Mouse (Mus musculus) stomach, embryonic 16.5 days (tissue): ENCODE data around the gene Fam172a. TPM values are rescaled to one million over a fixed set of nuclear protein-coding genes. Genes with fewer than 3 reads are reported as not detected.
"Not testable (repeated sequence)": the region's sequence is repeated elsewhere in the genome, so short reads cannot be mapped to it uniquely, and the experiment has no call there.

Experiments used
- ATAC-seq: fragments of 200-750 bp; cut with Nextera tagmentation; 2 replicates; pipeline ENCODE4 v1.8.0; 2017; ENCODE audit warnings: moderate number of reproducible peaks, moderate TSS enrichment; ENCODE audit not compliant: insufficient read depth, low FRiP score
- H3K27ac ChIP-seq: fragments of 300-500 bp; sonication (generic); 2 replicates; pipeline ENCODE4 v1.5.1; 2014; ENCODE audit warnings: low read length
- H3K27me3 ChIP-seq: fragments of 300-500 bp; sonication (generic); 2 replicates; pipeline ENCODE4 v1.6.1; 2014; ENCODE audit warnings: low read length, control low read depth, mixed read lengths; ENCODE audit not compliant: control insufficient read depth, insufficient read depth
- H3K36me3 ChIP-seq: fragments of 300-500 bp; sonication (generic); 2 replicates; pipeline ENCODE4 v1.6.1; 2014; ENCODE audit warnings: low read length; ENCODE audit not compliant: control insufficient read depth, insufficient read depth
- H3K4me1 ChIP-seq: fragments of 300-500 bp; sonication (generic); 2 replicates; pipeline ENCODE4 v1.6.1; 2014; ENCODE audit warnings: low read length, control low read depth, mixed read lengths; ENCODE audit not compliant: control insufficient read depth, insufficient read depth
- H3K4me2 ChIP-seq: fragments of 300-500 bp; sonication (generic); 2 replicates; pipeline ENCODE4 v1.6.1; 2014; ENCODE audit warnings: low read depth, low read length, mixed read lengths
- H3K4me3 ChIP-seq: fragments of 300-500 bp; sonication (generic); replicated peaks from 2 replicates; pipeline ENCODE4 v1.5.1; 2014; ENCODE audit warnings: mild to moderate bottlenecking, low read length
- H3K9ac ChIP-seq: fragments of 300-500 bp; sonication (generic); 2 replicates; pipeline ENCODE4 v1.6.1; 2014; ENCODE audit warnings: low read length
- H3K9me3 ChIP-seq: fragments of 300-500 bp; sonication (generic); replicated peaks from 2 replicates; pipeline ENCODE4 v1.6.1; 2016; ENCODE audit warnings: low read length, control low read depth; ENCODE audit not compliant: control insufficient read depth
- WGBS: fragments of 180-500 bp; shearing (Covaris S2); extraction: QIAGEN DNeasy Blood & Tissue Kit; methylation state at CpG from one replicate; pipeline ENCODE4 v1.1.7; 2014; 5-methylcytosine and 5-hydroxymethylcytosine counted together
- polyA plus RNA-seq: library from polyadenylated mRNA; unstranded; fragments of >200 nt; fragmentation: Nextera tagmentation; extraction: Ambion mirVana; gene quantifications from 2 replicates; pipeline ENCODE4 v1.2.1, GENCODE M21; 2015

Fam172a gene
- 23.2 and 25.6 TPM in 2 replicates for polyA plus RNA-seq

GRCm38 (mm10) chr13:77701733-77702132 lies at the start of gene Fam172a:
TSS of gene Fam172a (plus strand) at chr13:77702033.
- not testable (repeated sequence) for ATAC-seq, H3K36me3 ChIP-seq, H3K9me3 ChIP-seq, H3K27ac ChIP-seq, H3K9ac ChIP-seq, H3K4me3 ChIP-seq, H3K4me2 ChIP-seq, H3K4me1 ChIP-seq, H3K27me3 ChIP-seq
- WGBS = no CpG with 5 or more reads among the region's 6 CpGs

GRCm38 (mm10) chr13:77688651-77689050 lies 13.2 kb upstream of the Fam172a start:
- H3K36me3 ChIP-seq = no peaks in the 10 kb centered on the region
- no peaks in the 10 kb centered on the region for H3K9me3 ChIP-seq
- no peak for ATAC-seq
- no peak overlapping the region for H3K4me2 ChIP-seq
- no peaks in the 10 kb centered on the region for H3K27me3 ChIP-seq
- H3K4me1 ChIP-seq = no peaks in the 10 kb centered on the region
- 27% methylated on average over 2 of the region's 2 CpGs for WGBS
- no peak overlapping the region for H3K9ac ChIP-seq
- no peak overlapping the region for H3K27ac ChIP-seq
- H3K4me3 ChIP-seq = no peak overlapping the region

GRCm38 (mm10) chr13:77708514-77709013 lies 6.7 kb downstream of the Fam172a start:
- no peaks in the 10 kb centered on the region for H3K36me3 ChIP-seq
- H3K4me2 ChIP-seq = peak overlapping the region; percentile 89
- peaks cover 12% of the 10 kb centered on the region for H3K4me1 ChIP-seq
- no peaks in the 10 kb centered on the region for H3K27me3 ChIP-seq
- ATAC-seq = peak; percentile 96
- no peaks in the 10 kb centered on the region for H3K9me3 ChIP-seq
- 0% methylated on average over 35 of the region's 35 CpGs for WGBS
- H3K9ac ChIP-seq = peak overlapping the region; percentile 94
- H3K27ac ChIP-seq = peak overlapping the region; percentile 52
- peak overlapping the region; percentile 91 for H3K4me3 ChIP-seq

GRCm38 (mm10) chr13:77717499-77717898 lies 15.7 kb downstream of the Fam172a start:
- WGBS = 91% methylated on average over 2 of the region's 2 CpGs
- Histone ChIP-seq H3K36me3 (no peaks in the 10 kb centered on the region), H3K27me3 (no peaks in the 10 kb centered on the region), H3K9ac (no peak overlapping the region), H3K4me2 (no peak overlapping the region), H3K9me3 (no peaks in the 10 kb centered on the region), H3K4me3 (no peak overlapping the region), H3K4me1 (no peaks in the 10 kb centered on the region), H3K27ac (no peak overlapping the region)
- ATAC-seq = no peak

GRCm38 (mm10) chr13:77742822-77743221 lies 41.0 kb downstream of the Fam172a start:
- no peak overlapping the region for H3K27ac ChIP-seq

GRCm38 (mm10) chr13:77777606-77778005 lies 75.8 kb downstream of the Fam172a start:
- Histone ChIP-seq H3K9ac (no peak overlapping the region), H3K4me1 (no peaks in the 10 kb centered on the region), H3K27me3 (no peaks in the 10 kb centered on the region), H3K9me3 (no peaks in the 10 kb centered on the region), H3K27ac (no peak overlapping the region), H3K36me3 (no peaks in the 10 kb centered on the region), H3K4me2 (no peak overlapping the region), H3K4me3 (no peak overlapping the region)
- WGBS = 71% methylated on average over 2 of the region's 2 CpGs
- no peak for ATAC-seq

More at GRCm38 (mm10) chr13:77742822-77743221, 41.0 kb downstream of the Fam172a start:
- H3K4me2 ChIP-seq = no peak overlapping the region
- ATAC-seq = peak; percentile 68
- no peaks in the 10 kb centered on the region for H3K36me3 ChIP-seq
- H3K4me3 ChIP-seq = no peak overlapping the region
- no peaks in the 10 kb centered on the region for H3K9me3 ChIP-seq
- H3K27me3 ChIP-seq = no peaks in the 10 kb centered on the region
- no peak overlapping the region for H3K9ac ChIP-seq
- no peaks in the 10 kb centered on the region for H3K4me1 ChIP-seq

- H3K4me2 ChIP-seq, H3K36me3 ChIP-seq, H3K4me1 ChIP-seq, H3K27ac ChIP-seq, ATAC-seq, H3K27me3 ChIP-seq, H3K9ac ChIP-seq, H3K4me3 ChIP-seq, H3K9me3 ChIP-seq: not testable (repeated sequence)
- WGBS = 85% methylated on average over 2 of the region's 2 CpGs
These were observed 105.5 kb downstream of the Fam172a start for GRCm38 (mm10) chr13:77807341-77807740.

GRCm38 (mm10) chr13:77810449-77810848 lies 108.6 kb downstream of the Fam172a start:
- no peak overlapping the region for H3K9ac ChIP-seq
- no peaks in the 10 kb centered on the region for H3K4me1 ChIP-seq
- H3K36me3 ChIP-seq = peaks cover 10% of the 10 kb centered on the region; the same call in 1 of the 2 replicates
- no peak overlapping the region for H3K4me3 ChIP-seq
- H3K27ac ChIP-seq = no peak overlapping the region
- ATAC-seq = no peak
- no peak overlapping the region for H3K4me2 ChIP-seq
- no peaks in the 10 kb centered on the region for H3K27me3 ChIP-seq
- peaks cover 4% of the 10 kb centered on the region; the same call in 1 of the 2 replicates for H3K9me3 ChIP-seq
- 90% methylated on average over 1 of the region's 1 CpGs for WGBS

GRCm38 (mm10) chr13:77826138-77826537 lies 124.3 kb downstream of the Fam172a start:
- Histone ChIP-seq H3K9ac (no peak overlapping the region), H3K4me3 (no peak overlapping the region), H3K4me1 (no peaks in the 10 kb centered on the region), H3K27me3 (no peaks in the 10 kb centered on the region), H3K4me2 (no peak overlapping the region), H3K27ac (no peak overlapping the region), H3K9me3 (no peaks in the 10 kb centered on the region), H3K36me3 (no peaks in the 10 kb centered on the region)
- WGBS = 77% methylated on average over 4 of the region's 4 CpGs
- no peak for ATAC-seq
